Mouse (Mus musculus) layer of hippocampus, adult 6 months (tissue): ENCODE data around the gene Ufm1. TPM values are rescaled to one million over a fixed set of nuclear protein-coding genes. Genes with fewer than 3 reads are reported as not detected.

ENCODE experiments used
- long read RNA-seq, 2 experiments: library from polyadenylated mRNA; unstranded; transcript quantifications; one replicate each; pipeline ENCODE4 v2.0.0; 2019 to 2020
- polyA plus RNA-seq: library from polyadenylated mRNA; unstranded; fragments of <200 nt; fragmentation: Nextera tagmentation; gene quantifications from 2 replicates; pipeline ENCODE4 v1.2.3, GENCODE M21; 2021

The Ufm1 gene
- 44.7 and 54.3 TPM in 2 replicates for polyA plus RNA-seq
- long read RNA-seq, experiment 1, full-length matches to known transcripts: 40 of 43 reads
- long read RNA-seq, experiment 1, partial matches to known transcripts: 0 of 43 reads
- long read RNA-seq, experiment 1, other reads (novel, unspliced or antisense): 3 of 43 reads
- long read RNA-seq, experiment 2, full-length matches to known transcripts: 72 of 77 reads
- long read RNA-seq, experiment 2, partial matches to known transcripts: 0 of 77 reads
- long read RNA-seq, experiment 2, other reads (novel, unspliced or antisense): 5 of 77 reads

DNA sequence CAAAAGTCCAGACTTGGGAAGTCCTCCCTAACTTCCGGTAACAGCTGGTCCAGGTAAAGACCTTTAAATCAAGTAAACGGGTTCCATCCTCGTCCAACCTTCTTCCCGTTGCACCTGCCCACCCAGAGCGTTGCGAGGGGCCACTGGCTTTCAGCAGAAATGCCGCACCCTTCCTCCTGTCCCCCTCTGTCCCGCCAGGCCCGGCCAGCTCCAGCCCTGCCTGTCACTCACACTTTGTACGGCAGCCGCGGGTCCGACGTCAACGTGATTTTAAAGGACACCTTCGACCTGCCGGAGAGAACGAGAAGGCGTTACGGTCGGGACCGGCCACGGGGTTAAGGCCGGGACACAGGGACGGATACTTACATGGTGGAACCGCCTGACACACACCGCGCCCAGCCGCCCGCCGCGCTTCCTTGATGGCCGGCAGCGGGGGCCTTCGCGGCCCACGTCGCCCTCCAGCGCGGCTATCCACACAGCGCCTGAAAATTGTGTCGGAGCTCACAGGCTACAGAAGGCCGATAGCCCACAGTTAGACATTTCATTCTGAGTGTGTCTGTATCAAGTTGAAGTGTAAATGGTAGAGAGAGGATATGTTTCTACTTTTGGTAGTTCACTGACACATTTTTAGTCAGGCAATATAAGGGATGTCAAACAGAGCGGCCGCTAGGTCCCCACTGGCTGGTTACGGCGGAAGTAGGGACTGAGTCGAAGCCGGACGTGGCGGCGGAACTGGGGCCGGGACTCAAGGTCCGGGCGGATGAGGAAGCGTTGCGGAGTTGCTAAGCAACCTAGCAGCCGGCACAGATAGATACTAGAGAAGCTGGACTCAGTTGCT lies at the start of gene Ufm1:
Gene Ufm1 (minus strand): TSS at position 448 of the 838 bp plus-strand sequence.

GRCm38 (mm10) chr3:53844786-53845185 lies 18.8 kb downstream of the Ufm1 start, which contains the start of gene Gm10985:
Gm10985 (plus strand) TSS chr3:53845086.

Other genes starting within 250 kb of the Ufm1 start
- gene Frem2, start 206.5 kb downstream of the Ufm1 start, polyA plus RNA-seq: 0.30 and 0.43 TPM in 2 replicates
- gene Gm10985, start 18.7 kb downstream of the Ufm1 start, polyA plus RNA-seq: not detected in 2 replicates